Comparison of ENCODE assay signal across 10 mouse cellular contexts in genomic region chr2:93191488-93192181, GRCm38 (mm10). TPM values are rescaled to one million over a fixed set of nuclear protein-coding genes. Genes with fewer than 3 reads are reported as not detected.
DNase-seq lines count a peak whose midpoint lies in the region; ATAC-seq and TF ChIP-seq lines count a peak whose summit lies in the region.
"Had no signal": no experiment of that assay in that cellular context is flagged by ENCODE, and none has a peak within 500 bp of the region (broad histone marks: within the 10 kb centered on the region; RNA-seq: fewer than 3 reads in every experiment).

No protein-coding gene starts in this region.

- H3K9ac ChIP-seq in hindbrain, embryonic 12.5 days = peak overlapping the region; percentile 48
- H3K9ac ChIP-seq in midbrain, embryonic 15.5 days = peak overlapping the region; percentile 10; the same call in 1 of the 2 replicates

- no peak for ATAC-seq in hindbrain, embryonic 12.5 days (ENCODE audit: low FRiP score)
- ATAC-seq in midbrain, embryonic 15.5 days (replicated peaks) = no peak

- H3K27me3 ChIP-seq in heart, embryonic 10.5 days (ENCODE audit: insufficient read depth, poor library complexity, severe bottlenecking) = peaks cover 65% of the 10 kb centered on the region
- no peaks in the 10 kb centered on the region for H3K27me3 ChIP-seq in hindbrain, embryonic 12.5 days
- H3K27me3 ChIP-seq in midbrain, embryonic 15.5 days (replicated peaks) = no peaks in the 10 kb centered on the region

- 79% methylated on average over 14 of the region's 14 CpGs for WGBS in heart, embryonic 10.5 days
- WGBS in bone marrow, adult 2 months = 58% methylated on average over 14 of the region's 14 CpGs
- 43% methylated on average over 14 of the region's 14 CpGs for WGBS in hindbrain, embryonic 12.5 days
- WGBS in midbrain, embryonic 15.5 days = 47% methylated on average over 14 of the region's 14 CpGs

- intact Hi-C loops in heart, postnatal 14 days (cut with DNase I) = loop anchor here (2.0 kb wide), 1 partner anchor 285 kb away; no protein-coding TSS in a partner anchor

- TF ChIP-seq POLR2A in bone marrow, adult 2 months (IDR thresholded peaks at IDR 0.05; ENCODE audit: borderline replicate concordance, control insufficient read depth, low read depth, low read length) = no peak

- TF ChIP-seq CTCF in bone marrow, adult 2 months (IDR thresholded peaks at IDR 0.05; ENCODE audit: control insufficient read depth, insufficient read depth, low read length) = no peak

- H3K9me3 ChIP-seq in heart, embryonic 10.5 days = no peaks in the 10 kb centered on the region
- H3K9me3 ChIP-seq in hindbrain, embryonic 12.5 days (replicated peaks) = no peaks in the 10 kb centered on the region
- H3K9me3 ChIP-seq in midbrain, embryonic 15.5 days = no peaks in the 10 kb centered on the region
- H3K9me3 ChIP-seq: heart, embryonic 13.5 days had no signal

- H3K36me3 ChIP-seq in heart, embryonic 10.5 days = no peaks in the 10 kb centered on the region
- peaks cover 12% of the 10 kb centered on the region for H3K36me3 ChIP-seq in hindbrain, embryonic 12.5 days
- no peaks in the 10 kb centered on the region for H3K36me3 ChIP-seq in midbrain, embryonic 15.5 days (replicated peaks)
- H3K36me3 ChIP-seq: heart, embryonic 13.5 days had no signal

- no peak for DNase-seq in heart, embryonic 10.5 days (ENCODE audit: low spot score)
- no peak for DNase-seq in heart, postnatal 14 days
- DNase-seq in natural killer cell, adult 2 months (ENCODE audit: low spot score in 2 of 2) = no peak
- no peak for DNase-seq in right cerebral cortex, adult 18-20 months
- DNase-seq in spleen, adult 12 weeks (ENCODE audit: low spot score) = no peak
- DNase-seq: liver had no signal

- 0 out of 2 replicates have a peak overlapping the region, but pooled peaks have one; percentile 11 for H3K27ac ChIP-seq in heart, embryonic 10.5 days
- peak overlapping the region; percentile 44 for H3K27ac ChIP-seq in bone marrow, adult 2 months (ENCODE audit: control insufficient read depth, insufficient read depth, low read depth, low read length, poor library complexity)
- peak overlapping the region; percentile 84 for H3K27ac ChIP-seq in hindbrain, embryonic 12.5 days
- H3K27ac ChIP-seq in midbrain, embryonic 15.5 days = peak overlapping the region; percentile 46
- H3K27ac ChIP-seq: heart, embryonic 13.5 days had no signal

- peaks cover 54% of the 10 kb centered on the region for H3K4me1 ChIP-seq in heart, embryonic 10.5 days
- peaks cover 9% of the 10 kb centered on the region for H3K4me1 ChIP-seq in bone marrow, adult 2 months (ENCODE audit: control insufficient read depth, insufficient read depth, low read length)
- H3K4me1 ChIP-seq in hindbrain, embryonic 12.5 days = peaks cover 83% of the 10 kb centered on the region
- H3K4me1 ChIP-seq in midbrain, embryonic 15.5 days = peaks cover 84% of the 10 kb centered on the region

- H3K4me3 ChIP-seq in heart, embryonic 10.5 days = no peak overlapping the region
- H3K4me3 ChIP-seq in bone marrow, adult 2 months (replicated peaks; ENCODE audit: control insufficient read depth, low read depth, low read length) = no peak overlapping the region
- H3K4me3 ChIP-seq in hindbrain, embryonic 12.5 days = peak overlapping the region; percentile 93
- peak overlapping the region; percentile 9; the same call in 1 of the 2 replicates for H3K4me3 ChIP-seq in midbrain, embryonic 15.5 days
- H3K4me3 ChIP-seq: heart, embryonic 13.5 days had no signal

- peak overlapping the region; percentile 74 for H3K4me2 ChIP-seq in hindbrain, embryonic 12.5 days (replicated peaks)
- H3K4me2 ChIP-seq in midbrain, embryonic 15.5 days = peak overlapping the region; percentile 80
- H3K4me2 ChIP-seq: heart, embryonic 13.5 days had no signal

RNA-seq across cellular contexts. Expression of gene Trp53i11, which starts 4.3 kb away (rescaled TPM):
- 22.5 and 24.2 TPM in 2 replicates for polyA plus RNA-seq in heart, embryonic 10.5 days (2016; fragmentation: Nextera tagmentation; extraction: Ambion mirVana)
- 10 to 100 TPM; 67.8 to 68.8 TPM for total RNA-seq in heart, postnatal 14 days (2021)
- 11.2 and 14.1 TPM in 2 replicates for polyA plus RNA-seq in bone marrow, adult 2 months (2011; ENCODE audit: insufficient read depth, insufficient read length, low replicate concordance, missing spikeins)
- 142 and 180 TPM in 2 replicates for polyA plus RNA-seq in hindbrain, embryonic 12.5 days (2016; fragmentation: Nextera tagmentation; extraction: Ambion mirVana)
- polyA plus RNA-seq in midbrain, embryonic 15.5 days (2015; fragmentation: Nextera tagmentation; extraction: Ambion mirVana) = 128 and 138 TPM in 2 replicates

Comparison
In these comparisons a context has a peak if more than half of its experiments do, and no peak if none do; other contexts are left out.
1. H3K27ac ChIP-seq: peak in every context shown above with its lines; median percentile 84 in hindbrain, embryonic 12.5 days; 46 in midbrain, embryonic 15.5 days; 44 in bone marrow, adult 2 months; 11 in heart, embryonic 10.5 days.
2. H3K4me3 ChIP-seq: peak in hindbrain, embryonic 12.5 days (single experiment) and midbrain, embryonic 15.5 days (single experiment); none in heart, embryonic 10.5 days (single experiment) and bone marrow, adult 2 months (single experiment).